Mouse (Mus musculus) layer of hippocampus, postnatal 36 days (tissue): ENCODE data around the gene Med23. TPM values are rescaled to one million over a fixed set of nuclear protein-coding genes. Genes with fewer than 3 reads are reported as not detected.

Source experiments
- microRNA-seq, 2 experiments: library from miRNA; unstranded; fragments of <30 nt; microRNA quantifications; one replicate each; pipeline ENCODE4 v1.2.0; 2021
- total RNA-seq, 2 experiments: library from RNA; stranded (reverse); gene quantifications; 2 replicates each; pipeline ENCODE4 v1.2.3; 2021

Med23 gene
- total RNA-seq, 2 experiments from 2014 or later: 25.5 to 37.0 TPM

Small RNA genes within 50 kb of the gene (microRNA-seq; reads per million reads assigned to microRNA genes)
- 0 reads per million in 2 experiments for gene Mir6905

Other genes starting within 250 kb of the Med23 start
- 1 to 10 TPM; 3.2 to 4.0 TPM for gene Enpp1, start 157.8 kb upstream of the Med23 start, total RNA-seq
- gene Enpp3, start 27.2 kb upstream of the Med23 start, total RNA-seq: under 1 TPM; 0.35 to 0.67 TPM
- gene Arg1, start 57.5 kb downstream of the Med23 start, total RNA-seq: not detected